Mouse (Mus musculus) kidney, adult 11 months (tissue): ENCODE measurements around the gene Frat1.
A peak's percentile ranks its signal among the peaks of the same experiment; 100 is the strongest.
"Not testable (repeated sequence)": the region's sequence is repeated elsewhere in the genome, so short reads cannot be mapped to it uniquely, and the experiment has no call there.

Source experiments
- DNase-seq: peaks from one replicate; pipeline ENCODE4 v3.0.0; 2022

Gene Frat1

GRCm38 (mm10) chr19:41844345-41844744 is 14.6 kb downstream of the Frat1 start:
- no peak for DNase-seq

- no peak for DNase-seq
Observed at GRCm38 (mm10) chr19:41846366-41847090, 16.8 kb downstream of the Frat1 start.

- peak; percentile 18 for DNase-seq
Observed at GRCm38 (mm10) chr19:41847091-41847581, 17.4 kb downstream of the Frat1 start.

- not testable (repeated sequence) for DNase-seq
Observed at GRCm38 (mm10) chr19:41847614-41847991, 17.8 kb downstream of the Frat1 start.

- peak; percentile 83 for DNase-seq
Observed at GRCm38 (mm10) chr19:41847992-41848851, 18.5 kb downstream of the Frat1 start, which contains the start of gene Frat2. Frat2 (minus strand) TSS chr19:41848132.

- DNase-seq, result no peak
Observed at GRCm38 (mm10) chr19:41850021-41850718, 20.4 kb downstream of the Frat1 start.

GRCm38 (mm10) chr19:41850719-41851543 is 21.2 kb downstream of the Frat1 start:
- DNase-seq, result no peak

- DNase-seq, result no peak
Observed at GRCm38 (mm10) chr19:41852423-41852822, 22.7 kb downstream of the Frat1 start.

GRCm38 (mm10) chr19:41857086-41857762 is 27.5 kb downstream of the Frat1 start:
- no peak for DNase-seq

- no peak for DNase-seq
Observed at GRCm38 (mm10) chr19:41857816-41858310, 28.1 kb downstream of the Frat1 start.

GRCm38 (mm10) chr19:41866707-41867106 is 36.9 kb downstream of the Frat1 start:
- no peak for DNase-seq

GRCm38 (mm10) chr19:41869296-41869695 is 39.5 kb downstream of the Frat1 start:
- no peak for DNase-seq

GRCm38 (mm10) chr19:41869946-41870345 is 40.2 kb downstream of the Frat1 start:
- not testable (repeated sequence) for DNase-seq

- DNase-seq, result no peak
Observed at GRCm38 (mm10) chr19:41872285-41872684, 42.5 kb downstream of the Frat1 start.

- DNase-seq, result no peak
Observed at GRCm38 (mm10) chr19:41874356-41874755, 44.6 kb downstream of the Frat1 start.

GRCm38 (mm10) chr19:41881842-41882241 is 52.1 kb downstream of the Frat1 start:
- no peak for DNase-seq
